Mouse (Mus musculus) forebrain, embryonic 11.5 days (tissue): ENCODE measurements at regions not wholly inside any gene's neighbourhood (a gene's known extent, or its start where the extent isn't known, plus 50 kb on each side); places are given as distances from the start of the nearest gene placed in this dataset.

Experiments
- ATAC-seq: fragments of 200-750 bp; cut with Nextera tagmentation; replicated peaks from 2 replicates; pipeline ENCODE4 v1.8.0; 2017; ENCODE audit warnings: moderate TSS enrichment; ENCODE audit not compliant: low FRiP score
- DNase-seq: peaks from one replicate; pipeline ENCODE4 v3.0.0-alpha.2; 2017; ENCODE audit warnings: low spot score
- H3K27ac ChIP-seq: fragments of 300-500 bp; sonication (generic); 2 replicates; pipeline ENCODE4 v1.5.1; 2014; ENCODE audit warnings: low read depth, low read length
- H3K27me3 ChIP-seq: fragments of 300-500 bp; sonication (generic); 2 replicates; pipeline ENCODE4 v1.6.1; 2014; ENCODE audit warnings: mild to moderate bottlenecking, low read length, mixed read lengths; ENCODE audit not compliant: control insufficient read depth, insufficient read depth
- H3K36me3 ChIP-seq: fragments of 300-500 bp; sonication (generic); 2 replicates; pipeline ENCODE4 v1.6.1; 2014; ENCODE audit warnings: mild to moderate bottlenecking, low read length, moderate library complexity, mixed read lengths; ENCODE audit not compliant: control insufficient read depth, insufficient read depth
- H3K4me1 ChIP-seq: fragments of 300-500 bp; sonication (generic); replicated peaks from 2 replicates; pipeline ENCODE4 v1.6.1; 2014; ENCODE audit warnings: low read length, mixed read lengths; ENCODE audit not compliant: control insufficient read depth, insufficient read depth
- H3K4me2 ChIP-seq: fragments of 300-500 bp; sonication (generic); 2 replicates; pipeline ENCODE4 v1.6.1; 2014; ENCODE audit warnings: low read depth, mild to moderate bottlenecking, low read length, moderate library complexity, mixed read lengths; ENCODE audit not compliant: severe bottlenecking
- H3K4me3 ChIP-seq: fragments of 300-500 bp; sonication (generic); 2 replicates; pipeline ENCODE4 v1.5.1; 2014; ENCODE audit warnings: low read depth, low read length
- H3K9ac ChIP-seq: fragments of 300-500 bp; sonication (generic); 2 replicates; pipeline ENCODE4 v1.6.1; 2014; ENCODE audit warnings: low read length
- H3K9me3 ChIP-seq: fragments of 300-500 bp; sonication (generic); 2 replicates; pipeline ENCODE4 v1.6.1; 2016; ENCODE audit warnings: low read length, mixed read lengths; ENCODE audit not compliant: control insufficient read depth
- WGBS: fragments of 180-500 bp; shearing (Covaris S2); extraction: QIAGEN DNeasy Blood & Tissue Kit; methylation state at CpG from one replicate; pipeline ENCODE4 v1.1.7; 2014; 5-methylcytosine and 5-hydroxymethylcytosine counted together

GRCm38 (mm10) chr16:12359116-12359515 lies 375.2 kb downstream of the Shisa9 start:
- Histone ChIP-seq H3K9ac (no peak overlapping the region), H3K9me3 (no peaks in the 10 kb centered on the region), H3K4me1 (no peaks in the 10 kb centered on the region), H3K36me3 (no peaks in the 10 kb centered on the region), H3K27ac (no peak overlapping the region), H3K4me3 (no peak overlapping the region), H3K27me3 (no peaks in the 10 kb centered on the region), H3K4me2 (no peak overlapping the region)
- DNase-seq (peak; percentile 52), ATAC-seq (no peak)
- 42% methylated on average over 5 of the region's 5 CpGs for WGBS

DNA sequence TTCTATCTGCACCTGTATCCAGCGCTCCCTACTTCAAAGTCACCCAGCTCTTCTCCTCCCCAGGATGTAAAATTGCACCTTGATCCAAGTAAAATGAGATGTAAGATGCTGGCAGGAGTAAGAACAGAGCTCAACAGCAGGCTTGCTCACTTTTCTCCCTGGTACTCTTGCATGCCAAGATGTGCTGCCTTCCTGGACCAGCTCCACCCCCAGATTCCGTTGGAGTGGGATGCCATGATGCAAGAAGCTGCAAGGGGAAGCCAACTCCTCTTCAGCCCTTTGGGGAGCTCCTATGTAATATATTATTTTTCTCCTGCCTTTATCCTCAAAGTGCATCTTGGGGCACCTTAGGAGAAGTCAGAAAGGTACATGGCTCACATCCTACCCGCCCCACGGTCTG lies 405.6 kb downstream of the Shisa9 start:
- Histone ChIP-seq H3K4me2 (no peak overlapping the region), H3K4me1 (no peaks in the 10 kb centered on the region)
- 90% methylated on average over 4 of the region's 4 CpGs for WGBS

GRCm38 (mm10) chr16:12435697-12436221 lies 451.8 kb downstream of the Shisa9 start:
- Histone ChIP-seq H3K27me3 (no peaks in the 10 kb centered on the region), H3K27ac (no peak overlapping the region), H3K9me3 (no peaks in the 10 kb centered on the region), H3K4me1 (no peaks in the 10 kb centered on the region), H3K36me3 (no peaks in the 10 kb centered on the region), H3K4me3 (no peak overlapping the region), H3K9ac (no peak overlapping the region), H3K4me2 (no peak overlapping the region)
- no peak for DNase-seq
- no peak for ATAC-seq
- 74% methylated on average over 4 of the region's 4 CpGs for WGBS

More for the DNA sequence above, 405.6 kb downstream of the Shisa9 start:
- Histone ChIP-seq H3K9me3 (no peaks in the 10 kb centered on the region), H3K36me3 (no peaks in the 10 kb centered on the region), H3K4me3 (no peak overlapping the region), H3K27ac (no peak overlapping the region), H3K27me3 (no peaks in the 10 kb centered on the region), H3K9ac (no peak overlapping the region)
- ATAC-seq (no peak), DNase-seq (no peak)

- H3K4me3 ChIP-seq, result no peak overlapping the region
- ATAC-seq (no peak), DNase-seq (no peak)
- no peaks in the 10 kb centered on the region for H3K36me3 ChIP-seq
- H3K4me2 ChIP-seq, result no peak overlapping the region
- H3K9me3 ChIP-seq, result no peaks in the 10 kb centered on the region
- H3K27ac ChIP-seq, result no peak overlapping the region
- 91% methylated on average over 3 of the region's 3 CpGs for WGBS
- H3K4me1 ChIP-seq, result no peaks in the 10 kb centered on the region
- H3K27me3 ChIP-seq, result no peaks in the 10 kb centered on the region
- H3K9ac ChIP-seq, result no peak overlapping the region
These were observed 454.7 kb downstream of the Shisa9 start for GRCm38 (mm10) chr16:12438622-12439021.

- no peaks in the 10 kb centered on the region for H3K36me3 ChIP-seq
- ATAC-seq (no peak), DNase-seq (no peak)
- no peak overlapping the region for H3K27ac ChIP-seq
- no peak overlapping the region for H3K9ac ChIP-seq
- H3K4me2 ChIP-seq, result no peak overlapping the region
- no peaks in the 10 kb centered on the region for H3K4me1 ChIP-seq
- no peaks in the 10 kb centered on the region for H3K9me3 ChIP-seq
- WGBS, result 84% methylated on average over 4 of the region's 4 CpGs
- H3K27me3 ChIP-seq, result no peaks in the 10 kb centered on the region
- H3K4me3 ChIP-seq, result no peak overlapping the region
These were observed 470.9 kb downstream of the Shisa9 start for GRCm38 (mm10) chr16:12454791-12455190.
